Mouse (Mus musculus) right cerebral cortex, adult 2 months (tissue): ENCODE measurements at regions not wholly inside any gene's neighbourhood (a gene's known extent, or its start where the extent isn't known, plus 50 kb on each side); places are given as distances from the start of the nearest gene placed in this dataset.

Source experiments
- DNase-seq, 2 experiments: peaks; one replicate each; pipeline ENCODE4 v3.0.0; 2021 to 2022; ENCODE audit warnings: low spot score in 2 of 2

DNA sequence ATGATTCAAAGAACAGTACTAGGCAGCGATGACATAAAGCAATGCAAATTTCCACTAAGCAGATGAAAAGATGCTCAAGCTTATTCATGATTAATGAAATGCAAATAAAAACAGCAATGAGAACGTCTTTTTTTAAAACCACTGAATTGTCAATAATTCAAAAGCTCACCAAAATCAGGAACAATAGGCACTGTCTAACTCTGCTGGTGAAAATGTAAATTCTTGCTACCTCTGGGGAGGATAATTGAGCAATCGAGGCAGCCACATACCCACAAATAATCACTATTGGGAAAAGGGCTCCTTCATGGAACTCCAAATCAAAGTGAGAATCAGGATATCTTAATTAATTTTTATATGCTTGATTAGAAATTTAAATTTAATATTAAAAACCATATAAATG is 663.3 kb downstream of the Smarca1 start:
- DNase-seq: no peak

DNA sequence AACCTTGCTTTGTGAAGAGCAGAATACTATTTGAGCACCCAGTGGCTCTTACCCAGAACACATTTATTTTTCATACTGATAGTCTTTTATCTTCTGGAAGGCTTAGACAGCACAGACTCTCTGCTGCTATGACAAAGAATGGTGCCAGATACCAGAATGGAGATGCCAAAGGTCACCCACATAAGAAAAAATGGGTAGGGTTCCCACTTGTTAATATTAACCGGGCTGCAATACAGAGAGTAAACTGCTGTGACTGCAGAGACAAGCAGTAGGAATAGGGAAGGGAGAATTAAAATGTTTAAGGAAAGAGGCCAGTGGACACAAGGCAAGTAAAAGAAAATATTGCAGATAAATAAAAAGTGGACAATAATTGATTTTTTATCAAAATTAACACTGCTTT is 709.9 kb downstream of the Smarca1 start:
- DNase-seq: no peak

- peak; percentile 5 to 8 for DNase-seq
Observed at GRCm38 (mm10) chrX:47157742-47158141, 735.0 kb downstream of the Smarca1 start.

- DNase-seq: no peak
Observed at GRCm38 (mm10) chrX:47124140-47124928, 768.4 kb downstream of the Smarca1 start.
